Mouse (Mus musculus) liver, postnatal 0 days (tissue): Measurements from ENCODE around the gene Tecr.

Experiments
- CTCF ChIP-seq: sonication (generic); IDR thresholded peaks from 2 replicates; pipeline ENCODE4 v1.5.1; 2016; ENCODE audit warnings: antibody characterized with exemption, low read depth
- EP300 ChIP-seq: IDR thresholded peaks from 2 replicates; pipeline ENCODE4 v1.6.1; 2016; ENCODE audit warnings: antibody characterized with exemption, low read depth, mild to moderate bottlenecking

DNA sequence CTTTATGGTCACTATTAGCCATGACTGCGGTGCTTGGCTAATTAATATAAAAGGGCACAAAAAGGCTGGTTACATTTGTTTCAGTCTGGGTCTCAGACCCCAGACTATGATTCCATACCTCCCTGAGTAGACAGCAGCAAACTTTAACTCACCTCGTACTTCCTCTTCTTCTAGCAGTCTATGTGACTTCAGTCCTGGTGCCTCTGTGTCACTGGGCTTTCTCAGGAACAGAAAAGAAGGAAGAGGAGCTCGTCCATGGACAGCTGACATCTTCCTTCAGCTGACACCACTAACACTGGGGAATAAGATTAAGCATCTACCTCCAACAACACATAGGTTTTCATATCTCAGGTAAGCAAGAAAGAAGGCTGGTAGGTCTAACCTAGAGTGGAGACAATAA lies 72.0 kb downstream of the Tecr start, which contains the start of gene Olfr370:
- TF ChIP-seq CTCF (no peak), EP300 (no peak)
